Mouse (Mus musculus) neural tube, embryonic 15.5 days (tissue): ENCODE measurements around the gene Il18bp. TPM values are rescaled to one million over a fixed set of nuclear protein-coding genes. Genes with fewer than 3 reads are reported as not detected.

Experiments used
- ATAC-seq: fragments of 200-750 bp; cut with Nextera tagmentation; 2 replicates; pipeline ENCODE4 v1.8.0; 2017; ENCODE audit warnings: mild to moderate bottlenecking, moderate TSS enrichment, moderate library complexity; ENCODE audit not compliant: low FRiP score
- H3K27ac ChIP-seq: fragments of 300-500 bp; sonication (generic); replicated peaks from 2 replicates; pipeline ENCODE4 v1.5.1; 2015; ENCODE audit warnings: mild to moderate bottlenecking, inconsistent platforms
- H3K27me3 ChIP-seq: fragments of 300-500 bp; sonication (generic); replicated peaks from 2 replicates; pipeline ENCODE4 v1.6.1; 2015; ENCODE audit warnings: inconsistent platforms
- H3K36me3 ChIP-seq: fragments of 300-500 bp; sonication (generic); 2 replicates; pipeline ENCODE4 v1.6.1; 2015; ENCODE audit warnings: inconsistent platforms
- H3K4me1 ChIP-seq: fragments of 300-500 bp; sonication (generic); 2 replicates; pipeline ENCODE4 v1.6.1; 2015; ENCODE audit warnings: inconsistent platforms
- H3K4me2 ChIP-seq: fragments of 300-500 bp; sonication (generic); 2 replicates; pipeline ENCODE4 v1.6.1; 2015; ENCODE audit warnings: inconsistent platforms, mild to moderate bottlenecking, moderate library complexity
- H3K4me3 ChIP-seq: fragments of 300-500 bp; sonication (generic); replicated peaks from 2 replicates; pipeline ENCODE4 v1.5.1; 2015; ENCODE audit warnings: mild to moderate bottlenecking, inconsistent platforms
- H3K9ac ChIP-seq: fragments of 300-500 bp; sonication (generic); replicated peaks from 2 replicates; pipeline ENCODE4 v1.6.1; 2015; ENCODE audit warnings: mild to moderate bottlenecking, inconsistent platforms
- H3K9me3 ChIP-seq: fragments of 300-500 bp; sonication (generic); replicated peaks from 2 replicates; pipeline ENCODE4 v1.6.1; 2016; ENCODE audit warnings: inconsistent platforms
- WGBS: fragments of 180-500 bp; shearing (Covaris S2); methylation state at CpG from one replicate; pipeline ENCODE4 v1.1.7; 2015; ENCODE audit warnings: mixed read lengths; 5-methylcytosine and 5-hydroxymethylcytosine counted together
- polyA plus RNA-seq: library from polyadenylated mRNA; unstranded; fragments of >200 nt; fragmentation: Nextera tagmentation; extraction: Ambion mirVana; gene quantifications from 2 replicates; pipeline ENCODE4 v1.2.1, GENCODE M21; 2015

Gene Il18bp
- polyA plus RNA-seq, 1 experiment from 2014 or later = 3.8 TPM

GRCm38 (mm10) chr7:102000296-102000695, 18.2 kb downstream of the Il18bp start:
- Histone ChIP-seq H3K4me3 (no peak overlapping the region), H3K27me3 (no peaks in the 10 kb centered on the region), H3K9me3 (no peaks in the 10 kb centered on the region), H3K4me2 (no peak overlapping the region), H3K27ac (peak overlapping the region; percentile 45; the same call in 1 of the 2 replicates), H3K4me1 (peaks cover 14% of the 10 kb centered on the region; the same call in 1 of the 2 replicates), H3K36me3 (peaks cover 89% of the 10 kb centered on the region), H3K9ac (no peak overlapping the region)
- no peak for ATAC-seq
- 85% methylated on average over 8 of the region's 8 CpGs for WGBS

- Histone ChIP-seq H3K4me1 (peaks cover 14% of the 10 kb centered on the region; the same call in 1 of the 2 replicates), H3K4me3 (no peak overlapping the region), H3K9ac (no peak overlapping the region), H3K27ac (peak overlapping the region; percentile 39), H3K4me2 (no peak overlapping the region), H3K9me3 (no peaks in the 10 kb centered on the region), H3K27me3 (no peaks in the 10 kb centered on the region), H3K36me3 (peaks cover 92% of the 10 kb centered on the region)
- 74% methylated on average over 15 of the region's 15 CpGs for WGBS
- no peak for ATAC-seq
These were observed 18.9 kb downstream of the Il18bp start for GRCm38 (mm10) chr7:101999461-102000151.

GRCm38 (mm10) chr7:101998194-101998927, 20.1 kb downstream of the Il18bp start:
- H3K4me1 ChIP-seq = peaks cover 14% of the 10 kb centered on the region; the same call in 1 of the 2 replicates
- no peak overlapping the region for H3K4me2 ChIP-seq
- 66% methylated on average over 14 of the region's 14 CpGs for WGBS
- H3K36me3 ChIP-seq = peaks cover 96% of the 10 kb centered on the region
- no peaks in the 10 kb centered on the region for H3K27me3 ChIP-seq
- no peaks in the 10 kb centered on the region for H3K9me3 ChIP-seq
- H3K9ac ChIP-seq = no peak overlapping the region
- 0 out of 2 replicates have a peak overlapping the region, but pooled peaks have one; percentile 39 for H3K27ac ChIP-seq
- peak; percentile 63 for ATAC-seq
- no peak overlapping the region for H3K4me3 ChIP-seq

GRCm38 (mm10) chr7:101994241-101994640, 24.2 kb downstream of the Il18bp start:
- 94% methylated on average over 3 of the region's 3 CpGs for WGBS
- H3K36me3 ChIP-seq = peaks cover 96% of the 10 kb centered on the region
- H3K9ac ChIP-seq = no peak overlapping the region
- ATAC-seq = no peak
- H3K4me2 ChIP-seq = no peak overlapping the region
- H3K27me3 ChIP-seq = no peaks in the 10 kb centered on the region
- H3K4me1 ChIP-seq = peaks cover under 1% of the 10 kb centered on the region; the same call in 1 of the 2 replicates
- no peak overlapping the region for H3K4me3 ChIP-seq
- no peak overlapping the region for H3K27ac ChIP-seq
- no peaks in the 10 kb centered on the region for H3K9me3 ChIP-seq

- Histone ChIP-seq H3K4me3 (no peak overlapping the region), H3K4me2 (no peak overlapping the region), H3K36me3 (peaks cover 43% of the 10 kb centered on the region), H3K27me3 (no peaks in the 10 kb centered on the region), H3K9me3 (no peaks in the 10 kb centered on the region), H3K4me1 (no peaks in the 10 kb centered on the region), H3K9ac (no peak overlapping the region), H3K27ac (no peak overlapping the region)
- ATAC-seq = no peak
- 99% methylated on average over 3 of the region's 3 CpGs for WGBS
These were observed 33.4 kb downstream of the Il18bp start for GRCm38 (mm10) chr7:101985081-101985480.

- Histone ChIP-seq H3K4me3 (no peak overlapping the region), H3K27me3 (no peaks in the 10 kb centered on the region), H3K9ac (no peak overlapping the region), H3K36me3 (peaks cover 22% of the 10 kb centered on the region), H3K9me3 (no peaks in the 10 kb centered on the region), H3K4me2 (no peak overlapping the region), H3K4me1 (no peaks in the 10 kb centered on the region), H3K27ac (no peak overlapping the region)
- no peak for ATAC-seq
- 93% methylated on average over 1 of the region's 1 CpGs for WGBS
These were observed 35.8 kb downstream of the Il18bp start for GRCm38 (mm10) chr7:101982735-101983134.

- Histone ChIP-seq H3K27me3 (no peaks in the 10 kb centered on the region), H3K36me3 (peaks cover 3% of the 10 kb centered on the region; the same call in 1 of the 2 replicates), H3K4me1 (peaks cover 31% of the 10 kb centered on the region), H3K9me3 (no peaks in the 10 kb centered on the region), H3K4me2 (no peak overlapping the region), H3K4me3 (no peak overlapping the region), H3K27ac (0 out of 2 replicates have a peak overlapping the region, but pooled peaks have one; percentile 46), H3K9ac (no peak overlapping the region)
- no peak for ATAC-seq
- 63% methylated on average over 2 of the region's 2 CpGs for whole genome bisulfite sequencing
These were observed 44.0 kb downstream of the Il18bp start for GRCm38 (mm10) chr7:101974505-101974904.

GRCm38 (mm10) chr7:101973730-101974129, 44.8 kb downstream of the Il18bp start:
- no peak overlapping the region for H3K9ac ChIP-seq
- H3K4me1 ChIP-seq = peaks cover 36% of the 10 kb centered on the region
- WGBS = 77% methylated on average over 3 of the region's 3 CpGs
- H3K36me3 ChIP-seq = peaks cover 3% of the 10 kb centered on the region; the same call in 1 of the 2 replicates
- no peaks in the 10 kb centered on the region for H3K27me3 ChIP-seq
- ATAC-seq = no peak
- H3K4me2 ChIP-seq = no peak overlapping the region
- H3K4me3 ChIP-seq = no peak overlapping the region
- H3K27ac ChIP-seq = 0 out of 2 replicates have a peak overlapping the region, but pooled peaks have one; percentile 18
- H3K9me3 ChIP-seq = no peaks in the 10 kb centered on the region

GRCm38 (mm10) chr7:101971721-101972120, 46.8 kb downstream of the Il18bp start:
- peak overlapping the region; percentile 77 for H3K4me2 ChIP-seq
- no peaks in the 10 kb centered on the region for H3K36me3 ChIP-seq
- peaks cover 43% of the 10 kb centered on the region for H3K4me1 ChIP-seq
- peak overlapping the region; percentile 100 for H3K27ac ChIP-seq
- H3K27me3 ChIP-seq = no peaks in the 10 kb centered on the region
- WGBS = 55% methylated on average over 2 of the region's 2 CpGs
- H3K9me3 ChIP-seq = no peaks in the 10 kb centered on the region
- ATAC-seq = no peak
- H3K9ac ChIP-seq = peak overlapping the region; percentile 89
- H3K4me3 ChIP-seq = peak overlapping the region; percentile 76

GRCm38 (mm10) chr7:101970821-101971461, 47.5 kb downstream of the Il18bp start:
- H3K27me3 ChIP-seq = no peaks in the 10 kb centered on the region
- peak overlapping the region; percentile 77 for H3K4me2 ChIP-seq
- no peaks in the 10 kb centered on the region for H3K36me3 ChIP-seq
- no peaks in the 10 kb centered on the region for H3K9me3 ChIP-seq
- 2% methylated on average over 19 of the region's 19 CpGs for WGBS
- peak overlapping the region; percentile 76 for H3K4me3 ChIP-seq
- ATAC-seq = peak; percentile 78
- H3K27ac ChIP-seq = peak overlapping the region; percentile 100
- peaks cover 43% of the 10 kb centered on the region for H3K4me1 ChIP-seq
- peak overlapping the region; percentile 89 for H3K9ac ChIP-seq

- Histone ChIP-seq H3K27me3 (no peaks in the 10 kb centered on the region), H3K4me2 (peak overlapping the region; percentile 77), H3K36me3 (no peaks in the 10 kb centered on the region), H3K9me3 (no peaks in the 10 kb centered on the region), H3K4me1 (peaks cover 43% of the 10 kb centered on the region), H3K9ac (peak overlapping the region; percentile 89), H3K27ac (peak overlapping the region; percentile 100), H3K4me3 (peak overlapping the region; percentile 76)
- peak; percentile 83 for ATAC-seq
- WGBS = 0% methylated on average over 17 of the region's 17 CpGs
These were observed 48.1 kb downstream of the Il18bp start for GRCm38 (mm10) chr7:101970429-101970775.
